Mouse (Mus musculus): ENCODE measurements around the gene Olfr231. TPM values are rescaled to one million over a fixed set of nuclear protein-coding genes. Genes with fewer than 3 reads are reported as not detected.

Gene Olfr231
- polyA plus RNA-seq, 1 experiment = not detected

- no peak for DNase-seq
- H3K4me1 ChIP-seq (replicated peaks; ENCODE audit: control insufficient read depth, insufficient read depth, low read length) = no peaks in the 10 kb centered on the region
- no peaks in the 10 kb centered on the region for H3K36me3 ChIP-seq (ENCODE audit: control insufficient read depth, insufficient read depth, low read length)
- WGBS = 95% methylated on average over 3 of the region's 3 CpGs
- H3K27ac ChIP-seq (ENCODE audit: control insufficient read depth, insufficient read depth, low read length) = no peak within 1 kb of the TSS
- H3K27me3 ChIP-seq (ENCODE audit: control insufficient read depth, insufficient read depth, low read length) = no peaks in the 10 kb centered on the region
- TF ChIP-seq POLR2A (IDR thresholded peaks at IDR 0.05; ENCODE audit: control insufficient read depth, extremely low read depth, insufficient read depth, low read length, poor library complexity) (no peak), CTCF (IDR thresholded peaks at IDR 0.05; ENCODE audit: borderline replicate concordance, control insufficient read depth, extremely low read depth, insufficient read depth, low read length, poor library complexity) (no peak)
- no peak within 1 kb of the TSS for H3K4me3 ChIP-seq (ENCODE audit: control insufficient read depth, insufficient read depth, low read length)
Measured at GRCm38 (mm10) chr1:174066305-174066704, 54.7 kb downstream of the Olfr231 start, which contains the start of gene Olfr430. TSS of gene Olfr430 (plus strand) at chr1:174066605.

Other genes starting within 250 kb of the Olfr231 start
- 2.2 and 2.8 TPM in 2 replicates for gene Ifi211, start 208.1 kb downstream of the Olfr231 start, polyA plus RNA-seq (2012; rRNA removed)
- 12.3 and 14.5 TPM in 2 replicates for gene Mndal, start 178.7 kb downstream of the Olfr231 start, polyA plus RNA-seq (2012; rRNA removed)
- 19.0 and 27.7 TPM in 2 replicates for gene Ifi203, start 178.5 kb downstream of the Olfr231 start, polyA plus RNA-seq (2012; rRNA removed)
- gene Ifi202b, start 138.4 kb downstream of the Olfr231 start, polyA plus RNA-seq (2012; rRNA removed) = 0.06 and 0.40 TPM in 2 replicates
- gene Ifi205, start 89.4 kb downstream of the Olfr231 start, polyA plus RNA-seq (2012; rRNA removed) = 1.2 and 2.7 TPM in 2 replicates
- gene Olfr433, start 80.5 kb downstream of the Olfr231 start, polyA plus RNA-seq (2012; rRNA removed) = 0.61 and 0.89 TPM in 2 replicates
- 0.71 TPM in 1 of 2 replicates, not detected in the other for gene Olfr432, start 72.0 kb downstream of the Olfr231 start, polyA plus RNA-seq (2012; rRNA removed)
- gene Olfr430, start 54.6 kb downstream of the Olfr231 start, polyA plus RNA-seq (2012; rRNA removed) = not detected in 2 replicates
- not detected in 2 replicates for gene Olfr429, start 36.8 kb downstream of the Olfr231 start, polyA plus RNA-seq (2012; rRNA removed)
- gene Olfr427, start 24.3 kb downstream of the Olfr231 start, polyA plus RNA-seq (2012; rRNA removed) = not detected in 2 replicates
- gene Olfr424, start 10.4 kb upstream of the Olfr231 start, polyA plus RNA-seq (2012; rRNA removed) = 0.11 TPM in 1 of 2 replicates, not detected in the other
- not detected in 2 replicates for gene Olfr420, start 34.5 kb upstream of the Olfr231 start, polyA plus RNA-seq (2012; rRNA removed)
- gene Spta1, start 51.6 kb upstream of the Olfr231 start, polyA plus RNA-seq (2012; rRNA removed) = 0.01 and 0.08 TPM in 2 replicates
- gene Olfr419, start 130.9 kb upstream of the Olfr231 start, polyA plus RNA-seq (2012; rRNA removed) = not detected in 2 replicates
- gene Mptx1, start 209.4 kb upstream of the Olfr231 start, polyA plus RNA-seq (2012; rRNA removed) = not detected in 2 replicates
- not detected in 2 replicates for gene Olfr417, start 244.0 kb upstream of the Olfr231 start, polyA plus RNA-seq (2012; rRNA removed)